Mouse (Mus musculus) neural tube, embryonic 15.5 days (tissue): ENCODE measurements around the gene Mctp2. TPM values are rescaled to one million over a fixed set of nuclear protein-coding genes. Genes with fewer than 3 reads are reported as not detected.

Source experiments
- ATAC-seq: fragments of 200-750 bp; cut with Nextera tagmentation; 2 replicates; pipeline ENCODE4 v1.8.0; 2017; ENCODE audit warnings: mild to moderate bottlenecking, moderate TSS enrichment, moderate library complexity; ENCODE audit not compliant: low FRiP score
- H3K27ac ChIP-seq: fragments of 300-500 bp; sonication (generic); replicated peaks from 2 replicates; pipeline ENCODE4 v1.5.1; 2015; ENCODE audit warnings: mild to moderate bottlenecking, inconsistent platforms
- H3K27me3 ChIP-seq: fragments of 300-500 bp; sonication (generic); replicated peaks from 2 replicates; pipeline ENCODE4 v1.6.1; 2015; ENCODE audit warnings: inconsistent platforms
- H3K36me3 ChIP-seq: fragments of 300-500 bp; sonication (generic); 2 replicates; pipeline ENCODE4 v1.6.1; 2015; ENCODE audit warnings: inconsistent platforms
- H3K4me1 ChIP-seq: fragments of 300-500 bp; sonication (generic); 2 replicates; pipeline ENCODE4 v1.6.1; 2015; ENCODE audit warnings: inconsistent platforms
- H3K4me2 ChIP-seq: fragments of 300-500 bp; sonication (generic); 2 replicates; pipeline ENCODE4 v1.6.1; 2015; ENCODE audit warnings: inconsistent platforms, mild to moderate bottlenecking, moderate library complexity
- H3K4me3 ChIP-seq: fragments of 300-500 bp; sonication (generic); replicated peaks from 2 replicates; pipeline ENCODE4 v1.5.1; 2015; ENCODE audit warnings: mild to moderate bottlenecking, inconsistent platforms
- H3K9ac ChIP-seq: fragments of 300-500 bp; sonication (generic); replicated peaks from 2 replicates; pipeline ENCODE4 v1.6.1; 2015; ENCODE audit warnings: mild to moderate bottlenecking, inconsistent platforms
- H3K9me3 ChIP-seq: fragments of 300-500 bp; sonication (generic); replicated peaks from 2 replicates; pipeline ENCODE4 v1.6.1; 2016; ENCODE audit warnings: inconsistent platforms
- WGBS: fragments of 180-500 bp; shearing (Covaris S2); methylation state at CpG from one replicate; pipeline ENCODE4 v1.1.7; 2015; ENCODE audit warnings: mixed read lengths; 5-methylcytosine and 5-hydroxymethylcytosine counted together
- polyA plus RNA-seq: library from polyadenylated mRNA; unstranded; fragments of >200 nt; fragmentation: Nextera tagmentation; extraction: Ambion mirVana; gene quantifications from 2 replicates; pipeline ENCODE4 v1.2.1, GENCODE M21; 2015

Mctp2 gene
- polyA plus RNA-seq, 1 experiment from 2014 or later, result 1.5 TPM

DNA sequence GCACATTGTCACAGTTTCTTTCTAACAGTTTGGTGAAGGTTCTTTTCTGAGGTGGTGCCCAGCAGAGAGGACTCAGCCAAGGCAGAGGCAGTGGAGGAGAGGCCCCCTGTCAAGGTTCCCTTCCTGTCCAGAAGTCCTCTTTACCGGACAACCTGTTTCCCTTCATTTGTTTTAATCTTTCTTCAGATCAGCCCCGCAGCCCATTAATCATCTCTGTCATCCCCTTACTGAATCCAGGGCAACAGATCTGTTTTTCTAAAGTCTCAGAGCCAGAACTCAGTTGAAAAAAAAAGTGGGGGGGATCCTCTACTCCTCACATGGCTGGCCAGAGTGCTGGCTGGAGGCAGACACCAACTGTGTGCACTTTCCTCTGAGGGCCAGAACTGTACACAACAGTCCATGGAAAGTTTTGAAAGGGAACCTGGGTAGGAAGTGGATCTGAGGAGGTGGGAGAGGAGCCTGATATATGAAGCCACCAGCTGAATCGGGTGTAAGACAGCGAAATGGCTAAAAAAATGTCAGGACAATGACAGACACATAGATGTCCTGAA lies 146.8 kb downstream of the Mctp2 start:
- ATAC-seq, result no peak
- Histone ChIP-seq H3K36me3 (no peaks in the 10 kb centered on the region), H3K4me2 (no peak overlapping the region), H3K27me3 (no peaks in the 10 kb centered on the region), H3K9me3 (no peaks in the 10 kb centered on the region), H3K27ac (no peak overlapping the region), H3K4me3 (no peak overlapping the region), H3K9ac (no peak overlapping the region), H3K4me1 (no peaks in the 10 kb centered on the region)
- 91% methylated on average over 4 of the region's 4 CpGs for WGBS

DNA sequence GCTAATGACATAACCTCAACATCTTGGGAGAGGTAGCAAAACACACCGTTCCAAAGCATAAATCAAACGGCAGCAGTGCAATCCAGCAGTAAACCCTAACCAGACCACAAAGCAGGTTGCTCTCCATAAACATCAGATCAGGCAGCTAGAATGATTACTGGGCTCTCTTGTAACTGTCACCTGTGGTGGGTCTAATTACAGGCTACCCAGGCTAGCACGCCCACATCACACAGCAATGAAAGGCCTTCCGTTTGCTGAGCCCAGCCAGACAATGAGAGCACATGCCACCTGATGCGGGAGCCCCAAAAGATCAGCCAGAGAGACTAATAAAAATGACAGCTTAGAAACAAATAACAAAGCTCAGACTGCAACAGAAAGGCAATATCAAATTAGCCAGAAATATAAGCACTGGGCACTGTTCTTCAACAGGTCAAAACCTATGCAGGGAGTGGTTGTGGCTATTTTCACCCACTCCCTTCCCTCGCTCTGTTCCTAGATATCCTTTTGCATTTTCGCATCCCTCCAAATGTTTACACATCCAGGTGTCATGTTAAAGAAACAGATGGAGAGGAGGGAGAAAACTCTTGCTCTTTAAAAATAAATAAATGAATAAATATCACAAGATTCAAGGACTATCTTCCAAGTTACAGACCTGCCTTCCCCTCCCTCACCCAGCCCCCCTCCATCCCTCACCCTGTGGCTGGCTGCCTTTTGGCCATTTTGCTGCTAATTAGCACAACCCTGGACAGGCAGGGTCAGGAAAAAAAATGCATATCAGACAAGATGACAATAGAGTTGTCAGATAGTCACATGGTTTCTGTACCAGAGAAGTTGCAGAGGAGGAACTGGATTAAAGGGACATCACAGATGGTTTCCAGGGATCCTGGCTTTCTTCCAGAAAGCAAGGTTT lies 155.4 kb downstream of the Mctp2 start:
- ATAC-seq, result no peak
- Histone ChIP-seq H3K9ac (no peak overlapping the region), H3K27me3 (no peaks in the 10 kb centered on the region), H3K4me2 (no peak overlapping the region), H3K36me3 (no peaks in the 10 kb centered on the region), H3K4me3 (no peak overlapping the region), H3K4me1 (peaks cover 3% of the 10 kb centered on the region; the same call in 1 of the 2 replicates), H3K27ac (no peak overlapping the region), H3K9me3 (no peaks in the 10 kb centered on the region)
- 31% methylated on average over 7 of the region's 7 CpGs for WGBS

GRCm38 (mm10) chr7:72149073-72149472 lies 157.3 kb downstream of the Mctp2 start:
- H3K4me1 ChIP-seq, result peaks cover 3% of the 10 kb centered on the region; the same call in 1 of the 2 replicates
- WGBS, result 13% methylated on average over 3 of the region's 3 CpGs
- H3K4me2 ChIP-seq, result no peak overlapping the region
- no peak overlapping the region for H3K9ac ChIP-seq
- H3K27me3 ChIP-seq, result no peaks in the 10 kb centered on the region
- ATAC-seq, result no peak
- no peaks in the 10 kb centered on the region for H3K36me3 ChIP-seq
- H3K27ac ChIP-seq, result no peak overlapping the region
- H3K9me3 ChIP-seq, result no peaks in the 10 kb centered on the region
- no peak overlapping the region for H3K4me3 ChIP-seq

- Histone ChIP-seq H3K4me3 (no peak overlapping the region), H3K9me3 (no peaks in the 10 kb centered on the region), H3K36me3 (no peaks in the 10 kb centered on the region), H3K27ac (no peak overlapping the region), H3K4me2 (no peak overlapping the region), H3K27me3 (no peaks in the 10 kb centered on the region), H3K9ac (no peak overlapping the region), H3K4me1 (peaks cover 3% of the 10 kb centered on the region; the same call in 1 of the 2 replicates)
- no peak for ATAC-seq
Measured at GRCm38 (mm10) chr7:72146849-72147248, 159.6 kb downstream of the Mctp2 start.

- Histone ChIP-seq H3K36me3 (no peaks in the 10 kb centered on the region), H3K9ac (no peak overlapping the region), H3K27me3 (no peaks in the 10 kb centered on the region), H3K27ac (no peak overlapping the region), H3K9me3 (no peaks in the 10 kb centered on the region), H3K4me1 (peaks cover 3% of the 10 kb centered on the region; the same call in 1 of the 2 replicates), H3K4me2 (no peak overlapping the region), H3K4me3 (no peak overlapping the region)
- no peak for ATAC-seq
- 54% methylated on average over 17 of the region's 17 CpGs for WGBS
Measured at GRCm38 (mm10) chr7:72145726-72146520, 160.5 kb downstream of the Mctp2 start.

- Histone ChIP-seq H3K36me3 (no peaks in the 10 kb centered on the region), H3K4me2 (no peak overlapping the region), H3K9me3 (no peaks in the 10 kb centered on the region), H3K9ac (no peak overlapping the region), H3K27me3 (no peaks in the 10 kb centered on the region), H3K4me3 (no peak overlapping the region), H3K4me1 (no peaks in the 10 kb centered on the region), H3K27ac (no peak overlapping the region)
- ATAC-seq, result no peak
- 90% methylated on average over 4 of the region's 4 CpGs for WGBS
Measured at GRCm38 (mm10) chr7:72138701-72139100, 167.7 kb downstream of the Mctp2 start.

DNA sequence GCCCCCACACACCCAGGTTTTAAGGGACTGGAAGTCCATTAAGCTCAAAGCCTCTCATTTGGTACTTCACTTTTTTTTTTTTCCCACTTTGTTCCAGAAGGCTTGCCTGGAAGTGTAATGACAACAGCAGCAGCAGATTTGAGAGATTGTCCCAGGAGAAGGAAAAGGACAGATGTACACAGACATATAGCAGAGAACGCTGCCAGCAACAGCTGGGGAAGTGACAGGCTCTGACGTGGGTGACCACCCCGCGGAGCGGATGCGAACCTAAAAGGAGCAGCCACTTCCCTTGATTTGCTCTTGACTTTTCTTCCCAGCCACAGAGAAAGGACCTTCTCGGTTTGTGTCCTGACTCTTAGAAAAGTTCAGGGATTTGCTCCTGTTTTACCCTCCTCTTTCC lies 185.4 kb downstream of the Mctp2 start:
- Histone ChIP-seq H3K4me2 (no peak overlapping the region), H3K27ac (no peak overlapping the region), H3K36me3 (no peaks in the 10 kb centered on the region), H3K4me3 (no peak overlapping the region), H3K9me3 (no peaks in the 10 kb centered on the region), H3K9ac (no peak overlapping the region), H3K27me3 (no peaks in the 10 kb centered on the region), H3K4me1 (no peaks in the 10 kb centered on the region)
- 80% methylated on average over 7 of the region's 7 CpGs for WGBS
- no peak for ATAC-seq

- WGBS, result 88% methylated on average over 3 of the region's 3 CpGs
- no peaks in the 10 kb centered on the region for H3K36me3 ChIP-seq
- ATAC-seq, result no peak
- H3K4me1 ChIP-seq, result no peaks in the 10 kb centered on the region
- H3K9me3 ChIP-seq, result no peaks in the 10 kb centered on the region
- no peak overlapping the region for H3K9ac ChIP-seq
- no peak overlapping the region for H3K4me2 ChIP-seq
- H3K27me3 ChIP-seq, result no peaks in the 10 kb centered on the region
- no peak overlapping the region for H3K27ac ChIP-seq
- no peak overlapping the region for H3K4me3 ChIP-seq
Measured at GRCm38 (mm10) chr7:72119713-72120112, 186.7 kb downstream of the Mctp2 start.

DNA sequence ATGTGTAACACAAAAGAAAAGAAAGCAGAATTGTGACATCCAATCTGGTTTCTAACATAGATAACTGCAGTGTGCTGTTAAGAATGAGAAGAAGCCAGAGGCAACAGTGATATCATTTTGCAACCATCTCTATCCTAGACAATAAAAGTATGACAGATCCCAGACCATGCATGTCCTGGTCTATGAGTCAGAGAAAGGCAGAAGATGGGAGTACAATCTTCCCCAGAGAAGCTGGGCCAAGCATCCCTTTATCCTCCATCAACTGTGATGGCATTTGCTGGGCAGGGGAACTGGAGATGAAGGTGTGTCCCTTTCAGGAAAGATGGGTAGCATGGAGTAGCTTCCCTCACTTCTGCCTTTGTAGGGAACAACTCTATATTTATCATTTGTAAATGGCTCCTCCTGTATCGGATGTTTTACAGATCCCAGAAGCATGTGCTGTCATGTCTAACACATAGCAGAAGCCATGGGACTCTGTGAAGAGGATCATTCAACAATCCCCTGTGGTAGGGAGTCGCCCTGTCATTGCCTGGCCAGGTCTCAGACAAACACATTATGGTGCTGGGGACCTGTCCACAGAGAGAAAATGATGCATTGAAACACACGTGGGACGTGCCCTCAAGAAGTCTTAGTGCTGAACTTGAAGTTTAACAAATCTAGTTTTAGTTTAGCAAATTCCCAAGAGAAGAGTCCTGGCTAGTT lies 188.9 kb downstream of the Mctp2 start:
- no peaks in the 10 kb centered on the region for H3K9me3 ChIP-seq
- H3K4me3 ChIP-seq, result no peak overlapping the region
- 88% methylated on average over 4 of the region's 4 CpGs for WGBS
- no peaks in the 10 kb centered on the region for H3K36me3 ChIP-seq
- H3K4me2 ChIP-seq, result no peak overlapping the region
- no peaks in the 10 kb centered on the region for H3K27me3 ChIP-seq
- H3K27ac ChIP-seq, result no peak overlapping the region
- no peaks in the 10 kb centered on the region for H3K4me1 ChIP-seq
- H3K9ac ChIP-seq, result no peak overlapping the region
- no peak for ATAC-seq

DNA sequence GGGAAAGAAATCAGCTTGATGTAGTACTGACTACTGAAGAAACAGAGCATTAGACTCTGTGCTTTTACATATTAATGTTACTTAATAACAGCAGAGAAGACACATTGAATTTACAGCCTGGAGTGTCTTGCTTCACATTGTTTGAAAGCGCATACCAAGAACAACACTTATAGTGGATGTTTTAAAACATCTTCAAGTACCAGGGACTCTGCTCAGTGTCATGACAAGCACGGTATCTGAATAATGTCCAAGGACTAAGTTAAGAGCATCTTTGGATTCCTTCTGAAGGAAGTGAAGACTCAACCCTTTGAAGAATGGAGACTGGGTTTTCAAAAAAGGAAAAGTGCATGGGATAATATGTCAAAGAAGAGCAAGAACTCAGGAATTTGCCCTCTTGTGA lies 191.3 kb downstream of the Mctp2 start:
- 87% methylated on average over 2 of the region's 2 CpGs for WGBS
- H3K9me3 ChIP-seq, result no peaks in the 10 kb centered on the region
- H3K36me3 ChIP-seq, result no peaks in the 10 kb centered on the region
- H3K4me2 ChIP-seq, result no peak overlapping the region
- no peak overlapping the region for H3K4me3 ChIP-seq
- no peaks in the 10 kb centered on the region for H3K4me1 ChIP-seq
- H3K9ac ChIP-seq, result no peak overlapping the region
- no peak for ATAC-seq
- no peak overlapping the region for H3K27ac ChIP-seq
- H3K27me3 ChIP-seq, result no peaks in the 10 kb centered on the region

DNA sequence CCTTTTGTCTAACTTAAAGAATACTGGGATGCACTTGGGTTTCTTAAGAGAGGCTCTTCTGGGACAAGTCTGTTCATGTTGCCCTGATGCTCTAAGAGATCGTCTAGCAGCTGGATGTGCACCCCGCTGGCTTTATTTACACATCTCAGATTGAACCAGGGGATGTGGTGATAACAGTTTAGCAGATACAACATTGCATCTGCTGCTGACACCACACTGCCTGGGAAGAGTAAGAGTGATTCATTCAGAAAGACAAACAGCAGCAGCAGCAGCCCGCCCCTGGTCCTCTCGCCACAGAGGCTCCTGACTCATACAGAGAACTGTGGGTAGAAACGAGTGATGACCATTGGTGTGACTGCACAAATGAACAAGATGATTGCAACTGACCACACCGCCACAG lies 195.8 kb downstream of the Mctp2 start:
- Histone ChIP-seq H3K9me3 (no peaks in the 10 kb centered on the region), H3K4me3 (no peak overlapping the region), H3K27me3 (no peaks in the 10 kb centered on the region), H3K27ac (no peak overlapping the region), H3K36me3 (no peaks in the 10 kb centered on the region), H3K4me2 (no peak overlapping the region), H3K4me1 (no peaks in the 10 kb centered on the region), H3K9ac (no peak overlapping the region)
- no peak for ATAC-seq
- 69% methylated on average over 6 of the region's 6 CpGs for WGBS
